Mouse (Mus musculus) Patski (cell line): ENCODE data around the gene Dmgdh. TPM values are rescaled to one million over a fixed set of nuclear protein-coding genes. Genes with fewer than 3 reads are reported as not detected.

Source experiments
- ATAC-seq: fragments of 100-300 bp; one replicate; pipeline ENCODE4 v1.8.0; 2021
- CTCF ChIA-PET: fragments of 350-600 bp; sonication (Branson Sonifier 250); formaldehyde crosslinking; loops from one replicate; lab custom pipeline; 2022; ENCODE audit warnings: inconsistent platforms; lab: Charles Lee
- POLR2A ChIA-PET: fragments of 350-600 bp; sonication (Branson Sonifier 250); formaldehyde crosslinking; loops from one replicate; lab custom pipeline; 2022; ENCODE audit warnings: antibody characterized with exemption, inconsistent platforms; lab: Charles Lee
- DNase-seq: peaks from one replicate; pipeline ENCODE4 v3.0.0-alpha.2; 2011; ENCODE audit warnings: low read depth, low spot score
- H3K27me3 ChIP-seq: fragments of 371-371 bp; one replicate; pipeline ENCODE4 v1.5.1; 2021
- CTCF ChIP-seq: fragments of 100-300 bp; IDR thresholded peaks from one replicate; pipeline ENCODE4 v1.5.1; 2021
- in situ Hi-C: fragments of 300-500 bp; cut with MboI; formaldehyde crosslinking; loops from 3 replicates; pipeline ENCODE4 v1.11.1; 2018; ENCODE audit warnings: low pct_unique_long_range_greater_than_20kb, mixed read lengths
- polyA plus RNA-seq: library from polyadenylated mRNA; unstranded; gene quantifications from one replicate; pipeline ENCODE4 v1.2.3, GENCODE M21; 2021

Dmgdh gene
- polyA plus RNA-seq, 1 experiment from 2014 or later = not detected

GRCm38 (mm10) chr13:93667586-93667985, 6.6 kb upstream of the Dmgdh start:
- POLR2A ChIA-PET = no interaction called here
- ATAC-seq (no peak), DNase-seq (no peak)
- peaks cover 12% of the 10 kb centered on the region for H3K27me3 ChIP-seq
- in situ Hi-C loops = no loop called here
- CTCF ChIA-PET = no interaction called here
- TF ChIP-seq CTCF = no peak

DNA sequence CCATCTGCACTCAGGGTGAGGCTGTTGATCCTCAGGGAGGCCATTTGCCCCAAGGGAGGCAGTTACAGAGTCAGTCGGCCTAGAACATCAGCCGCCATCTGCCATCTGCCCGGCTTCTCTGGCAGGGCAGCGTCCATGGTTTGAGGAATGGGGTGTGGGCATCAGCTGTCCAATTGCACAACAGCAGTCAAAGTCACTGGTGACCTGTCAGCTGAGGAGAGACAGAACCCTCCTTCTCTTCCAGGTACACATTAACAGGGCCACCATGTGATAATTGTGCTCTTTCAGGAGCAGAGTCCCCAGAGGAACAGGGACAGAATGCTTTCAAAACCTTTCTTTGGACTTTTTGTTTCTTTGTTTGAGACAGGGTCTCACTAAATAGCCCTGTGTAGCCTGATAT, 1.9 kb upstream of the Dmgdh start:
- ChIA-PET CTCF (no interaction called here), POLR2A (no interaction called here)
- no peak for TF ChIP-seq CTCF
- H3K27me3 ChIP-seq = peaks cover 6% of the 10 kb centered on the region
- ATAC-seq (no peak), DNase-seq (no peak)
- in situ Hi-C loops = no loop called here

DNA sequence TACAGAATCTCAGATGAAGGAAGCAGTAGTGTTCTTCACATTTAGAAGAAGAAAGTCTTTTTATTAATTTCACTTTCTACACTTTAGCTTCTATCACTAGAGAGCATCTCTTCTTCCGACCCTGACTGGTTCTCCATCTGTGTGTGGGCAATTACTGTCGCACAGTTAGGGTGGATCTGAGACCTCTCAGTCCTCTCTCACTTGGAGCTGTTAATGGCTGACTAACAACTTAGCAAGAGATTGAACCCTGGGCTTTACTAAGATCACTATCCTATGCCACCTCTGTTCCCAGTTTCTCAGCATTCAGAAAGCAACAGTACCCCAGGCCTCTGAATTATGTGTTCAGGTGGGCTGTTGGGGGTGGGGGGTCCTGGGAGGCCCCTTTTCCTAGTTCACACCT, 937 bp upstream of the Dmgdh start:
- CTCF ChIA-PET = no interaction called here
- DNase-seq (no peak), ATAC-seq (no peak)
- in situ Hi-C loops = no loop called here
- POLR2A ChIA-PET = no interaction called here
- peaks cover 6% of the 10 kb centered on the region for H3K27me3 ChIP-seq
- no peak for TF ChIP-seq CTCF

DNA sequence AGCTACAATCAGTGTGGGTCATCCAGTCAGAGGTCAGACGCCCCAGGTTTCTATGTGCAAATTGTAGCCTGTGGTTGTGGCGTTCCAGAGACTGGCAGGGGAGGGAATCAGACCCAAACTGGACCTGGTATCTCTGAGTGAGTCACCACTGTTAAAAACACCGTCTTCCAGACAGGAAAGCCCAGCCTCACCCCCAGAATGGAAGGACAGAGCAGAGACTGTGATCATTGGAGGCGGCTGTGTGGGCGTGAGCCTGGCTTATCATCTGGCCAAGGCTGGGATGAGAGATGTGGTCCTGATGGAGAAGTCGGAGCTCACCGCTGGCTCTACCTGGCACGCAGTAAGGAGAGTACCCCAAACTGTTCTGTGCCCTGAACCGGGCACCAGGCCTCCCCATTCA, 2.6 kb downstream of the Dmgdh start:
- DNase-seq (no peak), ATAC-seq (no peak)
- in situ Hi-C loops = no loop called here
- H3K27me3 ChIP-seq = peaks cover 3% of the 10 kb centered on the region
- TF ChIP-seq CTCF = no peak
- ChIA-PET POLR2A (no interaction called here), CTCF (no interaction called here)

- CTCF ChIA-PET = no interaction called here
- H3K27me3 ChIP-seq = no peaks in the 10 kb centered on the region
- no peak for DNase-seq
- TF ChIP-seq CTCF = no peak
- POLR2A ChIA-PET = no interaction called here
- in situ Hi-C loops = no loop called here
- ATAC-seq = no peak
Measured at GRCm38 (mm10) chr13:93683336-93683735, 9.1 kb downstream of the Dmgdh start.

DNA sequence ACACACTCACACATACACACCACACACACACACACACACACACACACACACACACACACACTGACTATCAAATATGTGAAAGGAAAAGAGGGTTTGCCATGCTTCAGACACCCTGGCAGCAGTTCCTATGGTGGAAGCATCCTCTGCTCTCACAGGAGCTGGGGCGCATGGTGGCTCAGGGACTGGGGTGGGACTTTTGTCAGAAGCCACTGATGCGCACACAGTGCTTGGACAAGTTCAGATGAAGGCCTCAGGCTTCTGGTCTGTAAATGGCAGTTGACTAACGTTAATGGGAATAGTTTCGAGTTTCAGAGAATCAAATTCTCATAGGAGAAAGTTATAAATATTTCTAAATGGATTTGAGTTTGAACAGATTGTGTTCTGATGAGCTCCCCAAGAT, 11.0 kb downstream of the Dmgdh start:
- in situ Hi-C loops = no loop called here
- no peak for DNase-seq
- TF ChIP-seq CTCF = no peak
- ATAC-seq = no peak
- peaks cover 9% of the 10 kb centered on the region for H3K27me3 ChIP-seq
- ChIA-PET CTCF (no interaction called here), POLR2A (interaction anchor here (0.6 kb wide), 1 partner anchor 921 kb away, joined by 3 read pairs; no protein-coding TSS in a partner anchor)

DNA sequence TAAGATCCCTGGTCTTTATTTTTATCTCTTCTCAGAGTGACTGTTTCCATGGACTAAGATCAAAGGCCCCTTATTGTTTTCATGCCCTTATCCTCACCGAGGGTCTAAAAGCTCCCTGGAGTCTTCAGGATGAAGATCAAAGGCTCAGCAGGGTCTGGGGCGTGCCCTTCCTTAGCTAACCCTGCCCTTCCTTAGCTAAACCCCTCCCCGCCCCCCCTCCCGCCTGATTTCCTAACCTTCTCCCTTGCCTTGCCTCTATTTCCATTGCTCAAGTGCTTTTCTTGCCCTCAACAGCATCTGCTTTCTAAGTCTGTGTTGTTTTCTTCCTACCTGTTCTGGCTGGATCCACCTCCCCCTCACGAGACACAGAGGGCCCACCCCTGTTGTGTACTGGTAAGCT, 13.1 kb downstream of the Dmgdh start:
- POLR2A ChIA-PET = no interaction called here
- no peak for ATAC-seq
- in situ Hi-C loops = no loop called here

GRCm38 (mm10) chr13:93689566-93689965, 15.3 kb downstream of the Dmgdh start:
- ChIA-PET POLR2A (no interaction called here), CTCF (no interaction called here)
- in situ Hi-C loops = no loop called here
- no peak for DNase-seq
- ATAC-seq = no peak
- no peak for TF ChIP-seq CTCF
- peaks cover 26% of the 10 kb centered on the region for H3K27me3 ChIP-seq

More for the DNA sequence above, 13.1 kb downstream of the Dmgdh start:
- DNase-seq = no peak
- no peak for TF ChIP-seq CTCF
- CTCF ChIA-PET = no interaction called here
- peaks cover 17% of the 10 kb centered on the region for H3K27me3 ChIP-seq

DNA sequence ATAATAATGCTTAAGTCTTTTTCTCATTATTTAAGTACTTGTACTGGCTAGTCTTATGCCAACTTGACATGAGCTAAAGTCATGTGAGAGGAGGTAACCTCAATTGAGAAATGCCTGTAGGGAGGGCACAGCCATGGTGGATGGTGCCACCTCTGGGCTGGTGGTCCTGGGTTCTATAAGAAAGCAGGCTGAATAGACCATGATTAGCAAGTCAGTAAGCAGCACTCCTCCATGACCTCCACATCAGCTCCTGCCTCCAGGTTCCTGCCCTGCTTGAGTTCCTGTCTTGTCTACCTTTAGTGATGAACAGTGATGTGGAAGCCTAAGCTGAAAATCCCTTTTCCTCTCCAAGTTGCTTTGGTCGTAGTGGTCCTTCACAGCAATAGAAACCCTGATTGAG, 16.6 kb downstream of the Dmgdh start:
- DNase-seq (no peak), ATAC-seq (no peak)
- CTCF ChIA-PET = interaction anchor here (1.2 kb wide), 1 partner anchor 20 kb away, joined by 3 read pairs; no protein-coding TSS in a partner anchor
- POLR2A ChIA-PET = no interaction called here
- in situ Hi-C loops = no loop called here
- peaks cover 26% of the 10 kb centered on the region for H3K27me3 ChIP-seq
- no peak for TF ChIP-seq CTCF

DNA sequence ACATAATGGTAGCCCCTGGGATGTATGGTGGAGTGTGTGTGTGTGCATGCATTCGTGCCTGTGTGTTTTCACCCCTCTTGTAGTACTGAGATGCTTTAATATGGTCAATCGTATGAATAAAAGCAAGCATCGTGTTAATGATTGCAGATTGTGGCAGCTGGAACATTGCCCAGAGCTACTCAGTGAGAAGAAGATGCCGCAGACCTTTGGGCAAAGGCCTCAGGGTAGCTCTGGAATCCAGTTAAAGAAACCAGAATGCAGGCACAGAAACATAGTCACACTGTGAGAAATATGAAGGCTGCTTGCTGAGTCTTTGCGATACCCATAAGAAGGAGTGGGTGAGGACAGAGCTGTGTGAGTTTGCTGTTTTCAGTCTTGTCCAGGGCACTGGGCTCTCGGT, 24.6 kb downstream of the Dmgdh start:
- in situ Hi-C loops = no loop called here
- H3K27me3 ChIP-seq = peaks cover 11% of the 10 kb centered on the region
- peak; percentile 20 for DNase-seq
- ChIA-PET CTCF (no interaction called here), POLR2A (interaction anchor here (1.2 kb wide), 1 partner anchor 21 kb away, joined by 3 read pairs; no protein-coding TSS in a partner anchor)
- peak; percentile 54 for ATAC-seq
- TF ChIP-seq CTCF = no peak

GRCm38 (mm10) chr13:93705697-93706096, 31.5 kb downstream of the Dmgdh start:
- ChIA-PET POLR2A (no interaction called here), CTCF (no interaction called here)
- no peak for DNase-seq
- H3K27me3 ChIP-seq = peaks cover 30% of the 10 kb centered on the region
- in situ Hi-C loops = loop anchor here (25.0 kb wide), 1 partner anchor 943 kb away; no protein-coding TSS in a partner anchor
- ATAC-seq = no peak
- TF ChIP-seq CTCF = no peak

GRCm38 (mm10) chr13:93707271-93707670, 33.0 kb downstream of the Dmgdh start:
- ATAC-seq (no peak), DNase-seq (no peak)
- TF ChIP-seq CTCF = no peak
- H3K27me3 ChIP-seq = peaks cover 24% of the 10 kb centered on the region
- in situ Hi-C loops = loop anchor here (25.0 kb wide), 1 partner anchor 945 kb away; no protein-coding TSS in a partner anchor
- CTCF ChIA-PET = no interaction called here
- POLR2A ChIA-PET = no interaction called here
